Mouse (Mus musculus) ES-Bruce4 (cell line): ENCODE data around the gene Casp12.

ENCODE experiments used
- CTCF ChIP-seq: IDR thresholded peaks from one replicate; pipeline ENCODE4 v1.8.1; 2011; ENCODE audit warnings: low read depth, low read length
- POLR2A ChIP-seq: IDR thresholded peaks from one replicate; pipeline ENCODE4 v1.8.1; 2011; ENCODE audit warnings: low read length; ENCODE audit not compliant: insufficient read depth

DNA sequence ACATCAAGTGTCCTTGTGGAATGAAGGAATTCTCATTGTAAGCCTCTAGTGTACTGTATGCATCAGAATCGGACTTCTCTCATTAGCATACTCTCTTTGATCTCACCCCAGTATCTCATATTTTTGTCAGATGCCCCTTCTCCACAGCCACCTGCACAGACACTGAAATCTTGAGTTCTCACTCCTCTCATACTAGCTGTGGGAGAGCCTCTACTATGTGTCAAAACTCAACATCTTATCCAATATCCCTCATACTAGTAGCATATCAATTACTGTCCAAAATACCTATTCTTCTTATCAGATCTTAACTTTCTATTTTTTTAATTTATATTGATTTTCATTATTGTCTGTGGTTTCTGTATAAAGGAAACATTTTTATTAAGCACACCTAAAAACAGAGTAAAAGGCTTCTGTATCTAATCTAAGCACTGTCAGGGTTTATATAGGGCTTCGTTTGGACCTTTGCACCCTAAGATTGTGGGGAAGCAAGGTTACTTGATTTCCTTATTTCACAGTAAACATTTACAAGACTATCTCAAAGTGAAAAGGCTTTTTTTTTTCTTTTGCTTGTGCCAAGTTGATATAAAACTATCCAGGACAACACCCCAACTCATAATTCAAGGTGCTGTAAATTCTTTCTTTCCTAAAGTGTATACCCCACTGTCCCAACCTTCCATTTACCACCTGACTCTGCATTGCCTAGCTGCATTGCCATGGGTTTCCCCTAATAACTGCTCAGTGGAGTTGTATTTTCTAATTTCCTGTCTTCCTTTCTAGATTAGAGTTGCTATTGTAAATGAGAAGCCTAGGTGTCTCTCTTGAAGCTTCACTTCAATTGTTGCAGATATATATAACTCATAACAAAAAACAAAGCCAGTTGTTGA is 48.6 kb upstream of the Casp12 start:
- TF ChIP-seq CTCF (no peak), POLR2A (no peak)
